7 mouse cellular contexts compared by ENCODE assay signal in genomic region chr1:89071371-89072142, GRCm38 (mm10). TPM values are rescaled to one million over a fixed set of nuclear protein-coding genes. Genes with fewer than 3 reads are reported as not detected.
DNase-seq lines count a peak whose midpoint lies in the region; ATAC-seq and TF ChIP-seq lines count a peak whose summit lies in the region.

No protein-coding gene starts in this region.

- DNase-seq in lung, postnatal 36 days: no peak
- DNase-seq in forebrain, postnatal 0 days: no peak
- DNase-seq in liver, embryonic 14.5 days (ENCODE audit: low read depth in 3 of 3, low spot score in 3 of 3): no peak
- DNase-seq in spleen, postnatal 36 days (ENCODE audit: low spot score in 2 of 2): no peak
- DNase-seq in testis, postnatal 14 days (ENCODE audit: low spot score): no peak
- DNase-seq in adrenal gland, postnatal 36 days: no peak

- no peaks in the 10 kb centered on the region for H3K36me3 ChIP-seq in lung, embryonic 16.5 days (ENCODE audit: control insufficient read depth, insufficient read depth, low read length)
- H3K36me3 ChIP-seq in forebrain, postnatal 0 days (ENCODE audit: insufficient read depth): no peaks in the 10 kb centered on the region
- H3K36me3 ChIP-seq in liver, embryonic 14.5 days (replicated peaks; ENCODE audit: control insufficient read depth, insufficient read depth, low read depth): no peaks in the 10 kb centered on the region

- 8% methylated on average over 15 of the region's 15 CpGs for WGBS in lung, embryonic 16.5 days
- 7% methylated on average over 15 of the region's 15 CpGs for WGBS in forebrain, postnatal 0 days
- 13% methylated on average over 15 of the region's 15 CpGs for WGBS in liver, embryonic 14.5 days (ENCODE audit: insufficient replicate concordance)

- H3K4me3 ChIP-seq in lung, embryonic 16.5 days (ENCODE audit: low read length): peak overlapping the region; percentile 85
- H3K4me3 ChIP-seq in forebrain, postnatal 0 days (ENCODE audit: low read depth, low read length): peak overlapping the region; percentile 72
- peak overlapping the region in 1 of 2 experiments; percentile 59; a peak in 2 of 4 replicates for H3K4me3 ChIP-seq in liver, embryonic 14.5 days (ENCODE audit: insufficient read depth in 1 of 2, low read depth in 2 of 2, low read length in 2 of 2)

- H3K4me2 ChIP-seq in lung, embryonic 16.5 days (ENCODE audit: low read depth, low read length): peak overlapping the region; percentile 64
- H3K4me2 ChIP-seq in forebrain, postnatal 0 days (ENCODE audit: low read depth): peak overlapping the region; percentile 74
- peak overlapping the region; percentile 66 for H3K4me2 ChIP-seq in liver, embryonic 14.5 days (ENCODE audit: low read depth)

- peaks cover 31% of the 10 kb centered on the region for H3K4me1 ChIP-seq in lung, embryonic 16.5 days (replicated peaks; ENCODE audit: control insufficient read depth, insufficient read depth, low read length)
- H3K4me1 ChIP-seq in forebrain, postnatal 0 days (ENCODE audit: insufficient read depth): peaks cover 24% of the 10 kb centered on the region; the same call in 1 of the 2 replicates
- H3K4me1 ChIP-seq in liver, embryonic 14.5 days (replicated peaks; ENCODE audit: control insufficient read depth in 2 of 2, insufficient read depth in 2 of 2, low read length in 1 of 2): peaks cover 0 to 6% of the 10 kb centered on the region in 2 experiments; a peak in 2 of 4 replicates

- no peaks in the 10 kb centered on the region for H3K9me3 ChIP-seq in lung, embryonic 16.5 days (ENCODE audit: control insufficient read depth, low read length)
- H3K9me3 ChIP-seq in forebrain, postnatal 0 days (ENCODE audit: low read length): no peaks in the 10 kb centered on the region
- no peaks in the 10 kb centered on the region for H3K9me3 ChIP-seq in liver, embryonic 14.5 days (ENCODE audit: control insufficient read depth, low read length)

- peak overlapping the region; percentile 86 for H3K9ac ChIP-seq in lung, embryonic 16.5 days (ENCODE audit: low read length)
- peak overlapping the region; percentile 68 for H3K9ac ChIP-seq in forebrain, postnatal 0 days
- H3K9ac ChIP-seq in liver, embryonic 14.5 days (replicated peaks): no peak overlapping the region

- H3K27ac ChIP-seq in lung, embryonic 16.5 days (ENCODE audit: low read length): peak overlapping the region; percentile 34
- peak overlapping the region; percentile 79 for H3K27ac ChIP-seq in forebrain, postnatal 0 days (ENCODE audit: low read depth, low read length)
- H3K27ac ChIP-seq in liver, embryonic 14.5 days: no peak overlapping the region

- no peak for ATAC-seq in lung, embryonic 16.5 days (ENCODE audit: low read depth)
- no peak for ATAC-seq in forebrain, postnatal 0 days
- no peak for ATAC-seq in liver, embryonic 14.5 days (ENCODE audit: insufficient read depth)

- no peak for TF ChIP-seq CTCF in forebrain, postnatal 0 days (IDR thresholded peaks at IDR 0.05; ENCODE audit: low read depth)
- no peak for TF ChIP-seq CTCF in liver, embryonic 14.5 days (IDR thresholded peaks at IDR 0.05; ENCODE audit: low read depth)

- no peak for TF ChIP-seq EP300 in liver, embryonic 14.5 days (IDR thresholded peaks at IDR 0.05; ENCODE audit: low read depth)

- no peaks in the 10 kb centered on the region for H3K27me3 ChIP-seq in lung, embryonic 16.5 days (ENCODE audit: control insufficient read depth, insufficient read depth, low read depth, low read length)
- H3K27me3 ChIP-seq in forebrain, postnatal 0 days (ENCODE audit: insufficient read depth, low read length): no peaks in the 10 kb centered on the region
- H3K27me3 ChIP-seq in liver, embryonic 14.5 days (ENCODE audit: control insufficient read depth, insufficient read depth, low read length): peaks cover 19% of the 10 kb centered on the region

RNA-seq across cellular contexts. Expression of gene Sh3bp4, which starts 1.3 kb away (rescaled TPM):
- 26.4 and 27.8 TPM in 2 replicates for polyA plus RNA-seq in lung, embryonic 16.5 days (2015; fragmentation: Nextera tagmentation; extraction: Ambion mirVana)
- total RNA-seq in forebrain, postnatal 0 days (2014; rRNA removed): 29.0 and 29.6 TPM in 2 replicates
- polyA plus RNA-seq in forebrain, postnatal 0 days (2015; fragmentation: Nextera tagmentation; extraction: Ambion mirVana): 17.4 and 18.9 TPM in 2 replicates
- polyA plus RNA-seq in liver, embryonic 14.5 days (2012; rRNA removed): 0.51 and 0.55 TPM in 2 replicates
- polyA plus RNA-seq in liver, embryonic 14.5 days (2014; fragmentation: Nextera tagmentation; extraction: Ambion mirVana): 0.63 and 0.83 TPM in 2 replicates
- total RNA-seq in adrenal gland, postnatal 36 days (2021): 10 to 100 TPM; 14.1 to 17.8 TPM

Comparison
In these comparisons a context has a peak if more than half of its experiments do, and no peak if none do; other contexts are left out.
1. RNA of gene Sh3bp4, which starts 1.3 kb away (polyA plus RNA-seq): 26.4 to 27.8 TPM in lung, embryonic 16.5 days and 17.4 to 18.9 TPM in forebrain, postnatal 0 days; 0.51 to 0.83 TPM in liver, embryonic 14.5 days; every median in the first group is over 10 times any median in the second.
2. Peak in every context shown above with its lines, with median percentiles within 50 percentile points of each other: H3K4me2 ChIP-seq.